Mouse (Mus musculus) brain, embryonic 18.5 days (tissue): ENCODE data around the gene S100a13.
A peak's percentile ranks its signal among the peaks of the same experiment; 100 is the strongest.

Source experiments
- DNase-seq: peaks from one replicate; pipeline ENCODE4 v3.0.0-alpha.2; 2012; ENCODE audit warnings: low read depth, low spot score

Gene S100a13

DNA sequence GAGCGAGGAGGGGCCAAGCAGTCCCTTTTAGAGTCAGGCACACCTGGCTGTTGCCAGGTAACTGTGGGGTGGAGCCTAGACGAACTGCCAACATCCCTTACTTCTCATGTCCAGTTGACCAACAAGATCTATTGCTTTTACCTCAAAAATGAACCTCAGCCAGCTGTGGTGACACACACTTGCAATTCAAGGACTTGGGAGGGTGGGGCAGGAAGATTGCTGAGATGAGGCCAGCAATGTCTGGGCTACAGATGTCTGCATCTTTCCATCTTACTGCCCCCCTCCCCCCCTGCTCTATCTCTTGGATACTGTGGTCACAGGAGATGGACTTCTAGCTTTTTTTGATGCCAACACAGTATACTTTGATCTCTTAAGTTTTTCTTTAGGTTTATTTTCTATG is 38.0 kb downstream of the S100a13 start:
- no peak for DNase-seq

DNA sequence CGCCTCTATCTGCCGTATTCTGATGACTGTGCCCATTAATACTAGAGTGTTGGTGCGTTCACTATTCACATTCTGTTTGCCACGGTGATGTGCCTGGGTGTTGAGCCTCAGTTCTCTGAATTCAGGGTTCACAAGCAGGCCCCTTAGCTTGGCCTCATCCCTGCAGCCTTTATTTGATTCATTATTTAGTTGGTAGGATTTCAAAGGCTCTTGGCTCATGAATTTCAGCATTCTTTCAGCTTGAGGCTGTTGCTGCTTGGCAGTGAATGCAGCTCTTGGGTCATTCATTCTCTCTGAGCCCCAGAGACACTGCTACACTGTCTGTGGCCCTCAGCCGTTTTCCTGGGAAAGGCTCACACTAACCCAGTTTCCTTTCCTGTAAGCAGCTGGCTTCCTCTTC is 41.7 kb downstream of the S100a13 start:
- DNase-seq, result peak; percentile 46

DNA sequence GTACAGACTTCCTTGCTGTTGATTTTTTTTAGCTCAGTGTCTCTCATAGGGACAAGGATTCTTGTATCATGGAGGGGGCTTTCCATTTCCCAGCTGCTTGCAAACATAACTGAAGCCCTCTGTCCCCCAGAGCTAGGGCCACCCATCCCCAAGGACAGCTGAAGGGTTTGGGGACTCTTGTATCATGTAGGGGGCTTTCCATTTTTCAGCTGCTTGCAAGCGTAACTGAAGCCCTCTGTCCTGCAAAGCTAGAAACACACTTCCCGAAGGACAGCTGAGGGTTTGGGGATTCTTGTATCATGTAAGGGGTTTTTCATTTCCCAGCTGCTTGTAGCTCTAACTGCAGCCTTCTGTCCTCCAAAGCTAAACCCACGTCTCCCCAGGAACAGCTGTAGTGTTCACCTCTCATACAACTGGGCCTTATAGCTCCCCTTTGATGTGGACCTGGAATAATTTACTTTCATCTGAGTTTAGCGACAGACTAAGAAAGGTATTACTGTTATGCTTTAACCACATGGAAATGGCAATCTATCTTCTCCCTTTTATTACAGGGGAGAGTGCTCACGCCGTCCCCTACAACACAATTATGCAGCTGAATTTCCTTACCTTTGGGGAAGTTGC is 45.9 kb downstream of the S100a13 start, which contains the start of gene S100a3:
TSS of gene S100a3 (plus strand) at position 571 of the 621 bp plus-strand sequence.
- DNase-seq, result no peak
